Comparison of ENCODE assay signal across 9 mouse cellular contexts in genomic region chr11:84529143-84529755, GRCm38 (mm10). TPM values are rescaled to one million over a fixed set of nuclear protein-coding genes. Genes with fewer than 3 reads are reported as not detected.
DNase-seq lines count a peak whose midpoint lies in the region; ATAC-seq and TF ChIP-seq lines count a peak whose summit lies in the region.
"Had no signal": no experiment of that assay in that cellular context is flagged by ENCODE, and none has a peak within 500 bp of the region (broad histone marks: within the 10 kb centered on the region; RNA-seq: fewer than 3 reads in every experiment).

No protein-coding gene starts in this region.

- no peak overlapping the region for H3K9ac ChIP-seq in intestine, embryonic 15.5 days
- H3K9ac ChIP-seq in intestine, postnatal 0 days (ENCODE audit: low read depth, low read length), result no peak overlapping the region
- no peak overlapping the region for H3K9ac ChIP-seq in forebrain, embryonic 15.5 days (replicated peaks)
- peak overlapping the region; percentile 64 for H3K9ac ChIP-seq in neural tube, embryonic 14.5 days (replicated peaks; ENCODE audit: low read depth, low read length)

- no peak overlapping the region for H3K4me3 ChIP-seq in intestine, embryonic 15.5 days (replicated peaks)
- no peak overlapping the region for H3K4me3 ChIP-seq in intestine, postnatal 0 days (ENCODE audit: low read depth, low read length)
- peak overlapping the region; percentile 11; the same call in 1 of the 2 replicates for H3K4me3 ChIP-seq in forebrain, embryonic 15.5 days
- H3K4me3 ChIP-seq in neural tube, embryonic 14.5 days (ENCODE audit: low read depth, low read length), result peak overlapping the region; percentile 34

- ATAC-seq in intestine, embryonic 15.5 days, result no peak
- ATAC-seq in intestine, postnatal 0 days, result no peak
- ATAC-seq in forebrain, embryonic 15.5 days (replicated peaks), result 0 out of 2 replicates have a peak, but pooled peaks have one; percentile 29
- ATAC-seq in neural tube, embryonic 14.5 days (ENCODE audit: low read depth), result no peak

- peaks cover 82% of the 10 kb centered on the region for H3K27me3 ChIP-seq in intestine, embryonic 15.5 days (replicated peaks)
- H3K27me3 ChIP-seq in intestine, postnatal 0 days (replicated peaks; ENCODE audit: control insufficient read depth, insufficient read depth, low read length), result peaks cover 80% of the 10 kb centered on the region
- H3K27me3 ChIP-seq in forebrain, embryonic 15.5 days, result peaks cover 96% of the 10 kb centered on the region
- H3K27me3 ChIP-seq in neural tube, embryonic 14.5 days (ENCODE audit: control insufficient read depth, insufficient read depth, low read length), result peaks cover 17% of the 10 kb centered on the region

- H3K36me3 ChIP-seq in intestine, embryonic 15.5 days, result no peaks in the 10 kb centered on the region
- H3K36me3 ChIP-seq in intestine, postnatal 0 days (ENCODE audit: control insufficient read depth, insufficient read depth), result no peaks in the 10 kb centered on the region
- H3K36me3 ChIP-seq in forebrain, embryonic 15.5 days, result no peaks in the 10 kb centered on the region
- no peaks in the 10 kb centered on the region for H3K36me3 ChIP-seq in neural tube, embryonic 14.5 days (ENCODE audit: control insufficient read depth, insufficient read depth, low read length)

- H3K27ac ChIP-seq in intestine, embryonic 15.5 days, result no peak overlapping the region
- H3K27ac ChIP-seq in intestine, postnatal 0 days (ENCODE audit: low read depth, low read length), result no peak overlapping the region
- no peak overlapping the region for H3K27ac ChIP-seq in forebrain, embryonic 15.5 days (replicated peaks)
- H3K27ac ChIP-seq in neural tube, embryonic 14.5 days (ENCODE audit: low read depth, low read length), result peak overlapping the region; percentile 88

- 0 out of 2 replicates have a peak overlapping the region, but pooled peaks have one; percentile 28 for H3K4me2 ChIP-seq in intestine, embryonic 15.5 days (replicated peaks)
- no peak overlapping the region for H3K4me2 ChIP-seq in intestine, postnatal 0 days (replicated peaks; ENCODE audit: low read depth)
- H3K4me2 ChIP-seq in forebrain, embryonic 15.5 days (replicated peaks), result peak overlapping the region; percentile 21
- peak overlapping the region; percentile 50 for H3K4me2 ChIP-seq in neural tube, embryonic 14.5 days (ENCODE audit: low read depth, low read length)

- H3K9me3 ChIP-seq in intestine, embryonic 15.5 days, result no peaks in the 10 kb centered on the region
- no peaks in the 10 kb centered on the region for H3K9me3 ChIP-seq in intestine, postnatal 0 days (ENCODE audit: control insufficient read depth)
- no peaks in the 10 kb centered on the region for H3K9me3 ChIP-seq in forebrain, embryonic 15.5 days
- no peaks in the 10 kb centered on the region for H3K9me3 ChIP-seq in neural tube, embryonic 14.5 days (ENCODE audit: control insufficient read depth, low read length)

- H3K4me1 ChIP-seq in intestine, embryonic 15.5 days (replicated peaks), result peaks cover 26% of the 10 kb centered on the region
- H3K4me1 ChIP-seq in intestine, postnatal 0 days (replicated peaks; ENCODE audit: control insufficient read depth, insufficient read depth, low read length), result peaks cover 6% of the 10 kb centered on the region; the same call in 1 of the 2 replicates
- H3K4me1 ChIP-seq in forebrain, embryonic 15.5 days, result peaks cover 34% of the 10 kb centered on the region
- peaks cover 6% of the 10 kb centered on the region; the same call in 1 of the 2 replicates for H3K4me1 ChIP-seq in neural tube, embryonic 14.5 days (ENCODE audit: control insufficient read depth, insufficient read depth, low read length)

- DNase-seq in kidney, postnatal 36 days, result peak; percentile 54 to 70
- DNase-seq in frontal cortex, postnatal 36 days (ENCODE audit: low spot score in 2 of 2), result no peak
- DNase-seq in left cerebral cortex, adult 18-20 months (ENCODE audit: low spot score in 2 of 2), result no peak
- DNase-seq in adipocyte (ENCODE audit: low spot score), result no peak
- DNase-seq: liver had no signal

- 6% methylated on average over 24 of the region's 24 CpGs for WGBS in intestine, embryonic 15.5 days
- WGBS in intestine, postnatal 0 days, result 12% methylated on average over 24 of the region's 24 CpGs
- WGBS in forebrain, embryonic 15.5 days, result under 1% methylated on average over 24 of the region's 24 CpGs
- under 1% methylated on average over 24 of the region's 24 CpGs for WGBS in neural tube, embryonic 14.5 days

- TF ChIP-seq CTCF in intestine, postnatal 0 days (IDR thresholded peaks at IDR 0.05; ENCODE audit: low read depth), result no peak

RNA-seq across cellular contexts. Expression of gene Lhx1, which starts 3.9 kb away (rescaled TPM):
- polyA plus RNA-seq in intestine, embryonic 15.5 days (2015; fragmentation: Nextera tagmentation; extraction: Ambion mirVana), result 0.24 and 0.49 TPM in 2 replicates
- polyA plus RNA-seq in intestine, postnatal 0 days (2015; fragmentation: Nextera tagmentation; extraction: Ambion mirVana), result 0.16 and 0.25 TPM in 2 replicates
- 3.4 and 4.8 TPM in 2 replicates for polyA plus RNA-seq in forebrain, embryonic 15.5 days (2015; fragmentation: Nextera tagmentation; extraction: Ambion mirVana)
- 47.2 and 48.0 TPM in 2 replicates for polyA plus RNA-seq in neural tube, embryonic 14.5 days (2014; fragmentation: Nextera tagmentation; extraction: Ambion mirVana)
- not detected for total RNA-seq in left cerebral cortex, adult 18-20 months (2021)

RNA-seq across cellular contexts. Expression of gene Aatf, which starts 15.9 kb away (rescaled TPM):
- polyA plus RNA-seq in intestine, embryonic 15.5 days (2015; fragmentation: Nextera tagmentation; extraction: Ambion mirVana), result 61.6 and 63.3 TPM in 2 replicates
- 25.6 and 26.6 TPM in 2 replicates for polyA plus RNA-seq in intestine, postnatal 0 days (2015; fragmentation: Nextera tagmentation; extraction: Ambion mirVana)
- 54.0 and 54.8 TPM in 2 replicates for polyA plus RNA-seq in forebrain, embryonic 15.5 days (2015; fragmentation: Nextera tagmentation; extraction: Ambion mirVana)
- polyA plus RNA-seq in neural tube, embryonic 14.5 days (2014; fragmentation: Nextera tagmentation; extraction: Ambion mirVana), result 44.1 and 47.1 TPM in 2 replicates
- 10 to 100 TPM; 21.1 to 21.9 TPM for total RNA-seq in left cerebral cortex, adult 18-20 months (2021)

Comparison
In these comparisons a context has a peak if more than half of its experiments do, and no peak if none do; other contexts are left out.
1. H3K4me3 ChIP-seq: peak in forebrain, embryonic 15.5 days (single experiment) and neural tube, embryonic 14.5 days (single experiment); none in intestine, embryonic 15.5 days (single experiment) and intestine, postnatal 0 days (single experiment).
2. DNase-seq: peak in kidney, postnatal 36 days (2 of 2); none in frontal cortex, postnatal 36 days (0 of 2), left cerebral cortex, adult 18-20 months (0 of 2) and adipocyte (single experiment).